Mouse (Mus musculus) megakaryocyte, embryonic 14.5 days (primary cell): ENCODE measurements around the gene Prdm2. TPM values are rescaled to one million over a fixed set of nuclear protein-coding genes. Genes with fewer than 3 reads are reported as not detected.

Source experiments
- H3K27me3 ChIP-seq: replicated peaks from 2 replicates; pipeline ENCODE3; 2012; ENCODE audit warnings: inconsistent platforms
- H3K36me3 ChIP-seq: replicated peaks from 2 replicates; pipeline ENCODE3; 2012; ENCODE audit warnings: low read length, inconsistent platforms, mixed read lengths
- H3K4me1 ChIP-seq: 2 replicates; pipeline ENCODE4 v1.6.1; 2012; ENCODE audit warnings: inconsistent platforms
- H3K4me3 ChIP-seq: replicated peaks from 2 replicates; pipeline ENCODE3; 2012; ENCODE audit warnings: moderate library complexity, mild to moderate bottlenecking, inconsistent platforms
- H3K9me3 ChIP-seq: 2 replicates; pipeline ENCODE4 v1.6.1; 2012; ENCODE audit warnings: inconsistent platforms
- FLI1 ChIP-seq: IDR thresholded peaks from 2 replicates; pipeline ENCODE4 v1.6.1; 2012; ENCODE audit warnings: low read length, inconsistent platforms, mixed read lengths
- GATA1 ChIP-seq: IDR thresholded peaks from 3 replicates; pipeline ENCODE4 v1.6.1; 2012; ENCODE audit warnings: mixed read lengths, low read length, inconsistent platforms, borderline replicate concordance
- polyA plus RNA-seq: library from polyadenylated mRNA; stranded (reverse); fragments of >175 nt; gene quantifications from 2 replicates; pipeline ENCODE4 v1.2.3, GENCODE M21; 2012; ENCODE audit warnings: low replicate concordance; ENCODE audit not compliant: insufficient read depth

Prdm2 gene
- polyA plus RNA-seq, 1 experiment: 4.5 TPM

DNA sequence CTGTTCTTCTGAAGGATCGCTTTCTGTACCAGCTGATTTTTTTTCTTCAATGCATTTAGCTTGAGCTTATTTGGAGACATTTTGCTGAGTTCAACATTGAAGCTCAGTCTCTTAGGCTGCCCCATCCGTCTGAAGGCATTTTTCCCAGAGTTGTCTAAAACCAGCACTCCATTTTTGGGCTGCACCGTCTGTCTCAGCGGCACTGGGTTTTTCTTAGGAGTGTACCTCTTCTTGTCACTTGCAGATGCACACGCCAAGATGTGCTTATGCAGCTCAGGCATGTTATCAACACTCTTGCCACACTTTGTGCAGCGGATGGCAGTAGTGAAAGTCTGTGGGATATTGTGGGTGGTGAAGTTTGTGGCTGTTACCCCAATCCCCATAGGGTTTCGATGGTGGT lies 80.4 kb downstream of the Prdm2 start:
- no peak for TF ChIP-seq GATA1
- TF ChIP-seq FLI1: no peak
- H3K4me3 ChIP-seq: no peak overlapping the region
- H3K27me3 ChIP-seq: no peaks in the 10 kb centered on the region
- H3K4me1 ChIP-seq: peaks cover 8% of the 10 kb centered on the region
- H3K9me3 ChIP-seq: no peaks in the 10 kb centered on the region
- H3K36me3 ChIP-seq: peaks cover 94% of the 10 kb centered on the region

DNA sequence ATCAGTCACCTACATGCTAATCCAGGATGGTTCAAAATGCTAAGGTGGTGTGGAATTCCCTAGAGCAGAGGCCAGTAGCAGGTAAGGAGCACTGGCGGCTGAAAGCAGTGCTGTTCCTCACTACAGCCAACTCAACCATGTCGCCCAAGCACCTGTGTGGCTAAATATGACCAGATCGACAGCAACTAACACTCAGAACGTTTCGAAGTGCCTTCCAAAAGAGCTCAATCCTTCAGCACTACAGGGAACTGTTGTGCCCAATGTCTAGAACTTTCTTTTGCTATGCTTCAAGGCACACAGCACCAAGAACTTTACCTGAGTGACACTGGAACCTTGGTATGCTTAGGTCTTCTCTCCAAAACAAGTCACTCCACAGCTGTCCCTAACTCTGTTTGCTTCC lies 82.4 kb downstream of the Prdm2 start:
- TF ChIP-seq FLI1 (no peak), GATA1 (no peak)
- Histone ChIP-seq H3K4me1 (peaks cover 9% of the 10 kb centered on the region), H3K36me3 (peaks cover 98% of the 10 kb centered on the region), H3K27me3 (no peaks in the 10 kb centered on the region), H3K4me3 (no peak overlapping the region), H3K9me3 (no peaks in the 10 kb centered on the region)

DNA sequence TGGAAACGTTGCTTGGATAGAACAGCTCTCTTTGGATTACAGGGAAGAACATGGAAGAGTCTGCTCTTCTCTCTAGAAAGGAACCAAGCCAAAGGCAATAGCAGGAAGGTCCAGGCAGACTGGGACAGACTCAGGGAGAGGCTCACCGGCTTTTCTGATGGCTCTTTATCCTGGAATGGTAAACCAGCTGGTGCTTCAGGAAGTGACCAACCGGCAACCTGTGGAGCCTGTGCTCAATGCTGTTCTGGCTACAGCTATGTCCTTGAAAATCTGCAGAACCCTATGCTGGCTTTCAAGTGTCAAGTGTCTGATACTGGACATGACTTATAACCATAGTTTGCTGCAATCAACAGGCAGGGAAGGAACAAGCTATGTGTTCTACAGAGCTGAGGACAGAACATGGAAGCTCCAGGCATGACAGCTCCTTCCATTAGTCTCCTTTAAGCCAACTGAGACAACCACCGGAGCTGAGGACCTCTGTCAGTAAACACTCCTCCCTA lies 83.5 kb downstream of the Prdm2 start:
- peaks cover 16% of the 10 kb centered on the region for H3K4me1 ChIP-seq
- no peaks in the 10 kb centered on the region for H3K9me3 ChIP-seq
- peaks cover 98% of the 10 kb centered on the region for H3K36me3 ChIP-seq
- no peaks in the 10 kb centered on the region for H3K27me3 ChIP-seq
- no peak overlapping the region for H3K4me3 ChIP-seq
- no peak for TF ChIP-seq FLI1

DNA sequence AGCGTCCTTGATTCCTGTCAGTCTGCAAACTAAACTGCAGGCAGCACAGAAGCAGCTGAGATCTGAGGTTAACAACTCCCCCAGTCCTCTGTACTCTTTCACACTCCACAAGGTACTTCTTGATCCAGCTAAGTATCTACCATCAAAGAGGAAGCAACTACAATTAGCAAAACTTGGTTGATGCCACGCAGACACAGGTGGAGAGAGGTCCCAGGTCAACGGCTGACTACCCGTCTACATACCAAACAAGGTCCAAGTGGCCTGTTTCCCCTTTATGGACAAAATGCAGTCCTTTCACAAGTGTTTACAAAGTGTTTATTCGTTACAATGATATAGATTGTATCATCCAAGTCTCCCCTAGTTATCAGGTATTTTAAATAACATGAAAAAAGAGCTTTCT lies 85.6 kb downstream of the Prdm2 start:
- Histone ChIP-seq H3K4me3 (no peak overlapping the region), H3K27me3 (no peaks in the 10 kb centered on the region), H3K36me3 (peaks cover 95% of the 10 kb centered on the region), H3K4me1 (peaks cover 16% of the 10 kb centered on the region), H3K9me3 (no peaks in the 10 kb centered on the region)
- TF ChIP-seq FLI1: no peak
- no peak for TF ChIP-seq GATA1

DNA sequence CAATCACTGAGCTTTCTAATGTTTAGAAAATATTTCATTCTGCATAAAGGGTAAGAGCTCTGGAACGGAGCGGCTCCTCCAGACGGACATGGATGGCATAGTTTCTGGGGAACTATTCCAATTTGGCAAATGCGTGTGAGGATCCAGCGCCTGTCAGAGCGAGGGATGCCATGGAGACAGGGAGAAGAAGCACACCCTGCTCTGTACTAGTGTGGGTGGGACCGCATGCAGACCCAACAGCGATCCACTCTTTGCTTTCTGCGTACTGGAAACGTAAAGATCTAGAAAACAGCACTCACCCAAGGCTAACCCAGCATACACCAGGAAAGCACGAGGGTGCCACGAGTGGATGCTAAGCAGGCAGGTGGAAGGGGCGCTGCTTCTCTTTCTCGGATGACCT lies 86.3 kb downstream of the Prdm2 start:
- H3K4me3 ChIP-seq: no peak overlapping the region
- H3K36me3 ChIP-seq: peaks cover 95% of the 10 kb centered on the region
- no peaks in the 10 kb centered on the region for H3K27me3 ChIP-seq
- no peak for TF ChIP-seq GATA1
- H3K9me3 ChIP-seq: no peaks in the 10 kb centered on the region
- H3K4me1 ChIP-seq: peaks cover 16% of the 10 kb centered on the region

DNA sequence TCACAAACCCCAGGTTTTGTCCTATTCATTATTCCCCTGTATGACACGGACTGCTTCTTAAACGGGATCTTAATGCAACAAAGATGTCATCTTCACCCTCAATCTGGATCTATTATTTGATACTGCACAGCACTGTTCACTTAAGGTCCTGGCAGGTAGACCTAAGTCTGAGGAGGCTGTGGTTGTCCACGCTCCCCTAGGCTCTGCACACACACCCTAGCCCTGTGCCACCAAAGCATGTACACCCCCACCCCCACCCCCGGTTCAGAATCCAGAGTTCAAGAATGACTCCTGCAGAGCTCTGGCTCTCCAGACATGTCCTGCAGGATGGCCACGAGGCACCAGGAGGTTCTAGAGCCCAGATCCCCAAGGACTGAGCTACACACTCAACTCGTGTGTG lies 87.5 kb downstream of the Prdm2 start:
- H3K9me3 ChIP-seq: no peaks in the 10 kb centered on the region
- no peak overlapping the region for H3K4me3 ChIP-seq
- TF ChIP-seq FLI1 (no peak), GATA1 (no peak)
- no peaks in the 10 kb centered on the region for H3K27me3 ChIP-seq
- peaks cover 14% of the 10 kb centered on the region for H3K4me1 ChIP-seq
- peaks cover 94% of the 10 kb centered on the region for H3K36me3 ChIP-seq

DNA sequence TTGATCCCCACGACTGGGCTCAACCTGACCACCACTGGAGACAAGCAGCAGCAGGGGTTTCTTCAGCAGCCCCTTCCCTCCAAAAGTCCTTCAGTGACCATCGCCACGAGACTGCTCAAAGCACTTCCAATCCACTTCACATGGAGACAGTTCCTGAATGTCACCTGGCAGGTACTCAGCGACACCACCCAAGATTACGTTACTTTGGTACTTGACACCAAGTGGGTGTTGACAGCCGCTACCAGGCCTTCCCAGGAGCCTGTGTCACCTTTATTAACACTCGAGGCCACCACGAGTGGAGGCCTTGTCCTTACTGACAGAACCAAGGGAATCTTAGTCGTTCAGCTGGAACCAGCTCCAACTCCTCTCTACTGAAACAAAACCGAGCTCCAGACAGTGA lies 89.8 kb downstream of the Prdm2 start:
- Histone ChIP-seq H3K4me1 (peaks cover 26% of the 10 kb centered on the region), H3K36me3 (peaks cover 82% of the 10 kb centered on the region), H3K4me3 (no peak overlapping the region), H3K9me3 (no peaks in the 10 kb centered on the region), H3K27me3 (no peaks in the 10 kb centered on the region)
- TF ChIP-seq GATA1: no peak
- no peak for TF ChIP-seq FLI1

DNA sequence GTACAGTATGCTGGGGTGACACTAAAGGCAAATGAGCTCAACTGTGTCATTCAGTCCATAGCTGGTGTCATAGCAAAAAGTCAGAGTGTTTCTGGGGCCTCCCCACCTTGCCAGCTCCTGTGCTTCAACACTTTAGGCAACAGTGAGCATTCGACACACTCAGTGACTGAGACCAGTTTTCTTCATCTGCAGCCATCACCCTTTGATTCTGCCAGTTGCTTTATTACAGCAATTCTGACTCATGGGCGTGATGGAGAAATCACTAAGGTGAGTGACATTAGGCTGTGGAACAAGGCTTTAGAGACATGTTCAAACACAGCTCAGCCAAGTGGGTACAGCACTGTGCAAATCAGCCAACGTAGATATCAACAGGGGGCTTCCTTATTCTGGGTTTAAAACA lies 91.6 kb downstream of the Prdm2 start:
- Histone ChIP-seq H3K4me3 (no peak overlapping the region), H3K36me3 (peaks cover 79% of the 10 kb centered on the region), H3K9me3 (no peaks in the 10 kb centered on the region), H3K27me3 (no peaks in the 10 kb centered on the region), H3K4me1 (peaks cover 33% of the 10 kb centered on the region)
- TF ChIP-seq GATA1 (no peak), FLI1 (no peak)

DNA sequence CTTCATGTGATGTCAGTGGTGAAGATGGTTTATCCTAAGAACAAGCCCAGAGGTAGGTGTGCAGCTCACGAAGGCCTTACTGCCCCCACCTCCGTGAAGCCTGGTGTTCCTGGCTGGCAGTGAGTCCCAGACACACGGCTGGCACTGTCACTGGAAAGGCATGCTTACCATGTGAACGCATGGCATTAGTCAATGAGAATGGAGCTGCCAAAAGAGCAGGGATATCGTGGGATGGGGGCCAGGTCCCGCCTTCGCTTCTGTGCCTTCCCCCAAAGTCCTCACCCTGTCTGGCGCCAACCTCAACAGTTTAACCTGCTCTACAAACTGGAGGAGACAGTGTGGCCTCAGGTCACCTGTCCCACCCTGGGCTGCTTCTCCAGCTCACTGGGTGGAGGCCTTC lies 92.8 kb downstream of the Prdm2 start:
- TF ChIP-seq FLI1 (no peak), GATA1 (no peak)
- Histone ChIP-seq H3K27me3 (no peaks in the 10 kb centered on the region), H3K4me3 (peak overlapping the region; percentile 0), H3K4me1 (peaks cover 33% of the 10 kb centered on the region), H3K9me3 (no peaks in the 10 kb centered on the region), H3K36me3 (peaks cover 76% of the 10 kb centered on the region)

DNA sequence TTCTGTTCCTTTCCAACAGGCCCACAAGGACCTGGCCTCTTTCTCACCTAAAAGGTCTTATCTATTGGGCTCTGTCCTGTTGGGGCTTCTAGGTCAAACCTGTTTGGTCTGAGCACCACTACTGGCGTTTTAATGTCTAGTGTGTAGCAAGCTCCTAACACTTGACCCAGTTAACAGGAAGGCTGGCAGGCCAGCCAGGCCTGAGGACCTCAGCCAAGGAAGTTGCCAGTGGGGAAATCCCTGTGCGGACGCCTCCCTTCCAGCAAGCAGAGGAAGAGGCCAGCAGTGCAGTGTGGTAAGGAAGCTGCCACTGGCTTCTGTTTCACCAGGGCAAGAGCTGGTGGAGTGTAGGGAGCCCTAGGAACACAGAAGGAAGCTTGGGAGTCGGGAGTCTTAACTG lies 94.0 kb downstream of the Prdm2 start:
- Histone ChIP-seq H3K36me3 (peaks cover 71% of the 10 kb centered on the region), H3K4me1 (peaks cover 37% of the 10 kb centered on the region)

DNA sequence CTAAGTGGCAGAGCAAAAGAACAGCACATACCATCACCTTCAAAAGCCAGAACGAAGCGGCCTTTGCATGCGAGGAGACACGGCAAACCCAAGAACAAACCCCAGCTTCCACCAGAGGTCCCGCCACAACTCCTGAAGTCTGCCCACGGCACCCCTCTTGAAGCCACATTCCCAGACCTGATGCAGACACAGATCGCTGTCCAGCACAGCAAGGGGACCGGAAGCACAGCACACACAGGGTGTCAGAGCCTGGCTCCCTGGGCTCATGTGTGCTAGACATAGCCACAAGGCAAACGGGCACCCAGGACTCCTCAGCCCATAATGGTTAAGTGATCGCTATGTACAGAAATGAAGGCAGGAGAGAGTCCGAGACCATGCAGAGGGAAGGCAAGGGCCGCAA lies 96.9 kb downstream of the Prdm2 start:
- TF ChIP-seq GATA1 (no peak), FLI1 (no peak)
- H3K4me1 ChIP-seq: peaks cover 45% of the 10 kb centered on the region
- H3K9me3 ChIP-seq: no peaks in the 10 kb centered on the region
- H3K4me3 ChIP-seq: no peak overlapping the region
- H3K27me3 ChIP-seq: no peaks in the 10 kb centered on the region
- peaks cover 62% of the 10 kb centered on the region for H3K36me3 ChIP-seq

More for the DNA sequence above, 94.0 kb downstream of the Prdm2 start:
- H3K9me3 ChIP-seq: no peaks in the 10 kb centered on the region
- no peak overlapping the region for H3K4me3 ChIP-seq
- H3K27me3 ChIP-seq: no peaks in the 10 kb centered on the region
- no peak for TF ChIP-seq FLI1
- no peak for TF ChIP-seq GATA1
